Mouse (Mus musculus): ENCODE measurements around the gene Spats2.

Spats2 gene

GRCm38 (mm10) chr15:99262702-99263101 lies 137.0 kb downstream of the Spats2 start:
- DNase-seq (ENCODE audit: low read depth, low spot score): no peak
- no peaks in the 10 kb centered on the region for H3K36me3 ChIP-seq (ENCODE audit: control insufficient read depth, insufficient read depth, low read length, poor library complexity, severe bottlenecking)

More at GRCm38 (mm10) chr15:99262702-99263101, 137.0 kb downstream of the Spats2 start:
- H3K27me3 ChIP-seq (ENCODE audit: control insufficient read depth, insufficient read depth, low read length, poor library complexity, severe bottlenecking): no peaks in the 10 kb centered on the region

Data from splenic B cell, adult 2 months (primary cell).